Mouse (Mus musculus): ENCODE measurements around the gene Cftr.

DNA sequence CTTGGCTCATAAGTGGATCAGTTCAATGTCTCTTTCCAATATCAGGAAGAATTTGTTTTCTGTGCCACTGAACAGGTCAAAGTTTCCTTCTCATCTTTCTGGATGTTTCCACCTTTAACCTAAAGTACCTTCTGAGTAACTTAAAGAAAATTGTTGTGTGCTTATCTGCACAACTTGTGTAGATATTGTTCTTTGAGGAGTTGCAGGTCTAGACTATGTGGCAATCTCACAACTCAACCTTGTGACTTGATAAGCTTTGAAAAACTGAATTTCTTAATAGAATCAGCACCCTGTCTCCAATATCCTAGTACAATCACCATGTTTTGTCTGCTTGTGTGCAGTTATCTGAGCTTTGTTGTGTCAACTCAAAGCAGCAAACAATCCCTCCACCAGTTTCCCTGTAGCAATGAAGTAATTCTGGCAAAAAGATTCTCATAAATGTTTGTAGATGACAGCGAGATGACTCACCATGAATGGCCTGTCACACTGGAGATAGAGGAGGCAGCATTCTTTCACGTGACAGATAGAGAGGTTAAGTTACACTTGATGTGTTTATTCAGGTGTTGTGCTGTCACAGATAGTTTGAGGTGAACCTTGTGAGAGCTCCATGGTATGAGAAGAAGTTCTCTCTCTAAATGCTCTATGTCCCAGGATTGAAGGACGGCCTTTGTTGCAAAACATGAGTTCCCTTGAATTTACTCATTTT, 178.8 kb downstream of the Cftr start:
- TF ChIP-seq MAX (IDR thresholded peaks at IDR 0.05; ENCODE audit: low read depth), result no peak
- no peak for TF ChIP-seq CEBPB (IDR thresholded peaks at IDR 0.05; ENCODE audit: insufficient read depth, poor library complexity, severe bottlenecking)
- TF ChIP-seq POLR2A (IDR thresholded peaks at IDR 0.05; ENCODE audit: insufficient read length, low read depth), result no peak
- TF ChIP-seq TCF12 (IDR thresholded peaks at IDR 0.05; ENCODE audit: insufficient read depth, poor library complexity, severe bottlenecking), result no peak
- TF ChIP-seq TCF3 (IDR thresholded peaks at IDR 0.05; ENCODE audit: insufficient read length, low read depth), result no peak
- no peak for TF ChIP-seq E2F4 (IDR thresholded peaks at IDR 0.05; ENCODE audit: insufficient read depth)
- no peak for TF ChIP-seq USF1 (IDR thresholded peaks at IDR 0.05; ENCODE audit: low read depth)
- no peak for TF ChIP-seq MYOD1 (IDR thresholded peaks at IDR 0.05; ENCODE audit: control insufficient read depth in 1 of 3, insufficient read length in 2 of 3, low read depth in 2 of 3)
- TF ChIP-seq REST (IDR thresholded peaks at IDR 0.05; ENCODE audit: insufficient read depth, insufficient read length), result no peak
- TF ChIP-seq MYOG (IDR thresholded peaks at IDR 0.05; ENCODE audit: control insufficient read depth in 1 of 3, insufficient read depth in 1 of 3, insufficient read length in 2 of 3, low read depth in 2 of 3), result no peak
- TF ChIP-seq POLR2AphosphoS2 (IDR thresholded peaks at IDR 0.05; ENCODE audit: insufficient read length, low read depth), result no peak
- no peak for TF ChIP-seq SRF (IDR thresholded peaks at IDR 0.05; ENCODE audit: control insufficient read depth, insufficient read length, low read depth)

Measured in myocyte (in vitro differentiated cells).